Mouse (Mus musculus): ENCODE measurements around the gene Wbp1. TPM values are rescaled to one million over a fixed set of nuclear protein-coding genes. Genes with fewer than 3 reads are reported as not detected.

Gene Wbp1
- polyA plus RNA-seq, 1 experiment: 83.4 TPM

GRCm38 (mm10) chr6:83118825-83119733, 2.3 kb downstream of the Wbp1 start:
- peaks cover 24% of the 10 kb centered on the region for H3K4me1 ChIP-seq (ENCODE audit: control insufficient read depth, insufficient read depth, insufficient read length)
- H3K4me3 ChIP-seq (ENCODE audit: extremely low read depth, insufficient read depth, insufficient read length): no peak overlapping the region
- H3K36me3 ChIP-seq (ENCODE audit: control insufficient read depth, insufficient read depth, low read length): peaks cover 2% of the 10 kb centered on the region
- no peak for DNase-seq (ENCODE audit: low read depth in 1 of 2, low spot score in 2 of 2)
- no peak overlapping the region for H3K27ac ChIP-seq (ENCODE audit: insufficient read depth, low read length)
- 55% methylated on average over 14 of the region's 14 CpGs for WGBS
- TF ChIP-seq POLR2A (IDR thresholded peaks at IDR 0.05; ENCODE audit: low read depth, low read length): no peak
- no peak for TF ChIP-seq CTCF (IDR thresholded peaks at IDR 0.05; ENCODE audit: extremely low read depth, insufficient read depth, insufficient read length, insufficient replicate concordance)
- H3K27me3 ChIP-seq (ENCODE audit: control insufficient read depth, insufficient read depth, low read length): no peaks in the 10 kb centered on the region

DNA sequence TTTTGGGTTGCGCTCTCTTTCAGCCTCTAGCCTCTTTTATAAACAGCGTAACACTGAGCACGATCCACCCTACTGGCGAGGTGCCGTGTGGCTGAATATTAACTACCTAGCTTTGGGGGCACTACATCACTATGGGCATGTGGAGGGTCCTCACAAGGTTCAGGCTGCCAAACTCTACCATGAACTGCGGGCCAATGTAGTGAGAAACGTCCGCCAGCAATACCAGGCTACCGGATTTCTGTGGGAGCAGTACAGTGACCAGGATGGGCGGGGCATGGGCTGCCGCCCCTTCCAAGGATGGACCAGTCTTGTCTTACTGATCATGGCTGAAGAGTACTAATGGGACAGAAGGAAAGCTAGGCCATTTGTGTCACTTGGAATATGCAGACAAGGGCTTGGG, 3.0 kb downstream of the Wbp1 start:
- H3K27me3 ChIP-seq (ENCODE audit: control insufficient read depth, insufficient read depth, low read length): no peaks in the 10 kb centered on the region
- TF ChIP-seq POLR2A (IDR thresholded peaks at IDR 0.05; ENCODE audit: low read depth, low read length) (no peak), CTCF (IDR thresholded peaks at IDR 0.05; ENCODE audit: extremely low read depth, insufficient read depth, insufficient read length, insufficient replicate concordance) (no peak)
- no peak for DNase-seq (ENCODE audit: low read depth in 1 of 2, low spot score in 2 of 2)
- WGBS: 92% methylated on average over 11 of the region's 11 CpGs
- H3K4me1 ChIP-seq (ENCODE audit: control insufficient read depth, insufficient read depth, insufficient read length): peaks cover 22% of the 10 kb centered on the region
- no peak overlapping the region for H3K27ac ChIP-seq (ENCODE audit: insufficient read depth, low read length)
- peaks cover 2% of the 10 kb centered on the region for H3K36me3 ChIP-seq (ENCODE audit: control insufficient read depth, insufficient read depth, low read length)
- H3K4me3 ChIP-seq (ENCODE audit: extremely low read depth, insufficient read depth, insufficient read length): no peak overlapping the region

DNA sequence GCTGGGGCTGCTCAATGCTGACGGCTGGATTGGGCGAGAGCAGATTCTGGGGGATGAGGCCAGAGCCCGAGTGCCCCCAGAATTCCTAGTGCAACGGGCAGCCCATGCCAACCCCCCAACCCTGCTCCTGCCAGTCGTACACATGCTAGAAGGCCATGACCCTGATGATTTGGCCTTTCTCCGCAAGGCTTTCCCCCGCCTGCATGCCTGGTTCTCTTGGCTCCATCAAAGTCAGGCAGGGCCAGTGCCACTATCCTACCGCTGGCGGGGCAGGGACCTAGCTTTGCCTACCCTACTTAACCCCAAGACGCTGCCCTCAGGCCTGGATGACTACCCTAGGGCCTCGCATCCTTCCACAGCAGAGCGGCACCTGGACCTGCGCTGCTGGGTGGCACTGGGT, 3.7 kb downstream of the Wbp1 start:
- DNase-seq (ENCODE audit: low read depth in 1 of 2, low spot score in 2 of 2): no peak

DNA sequence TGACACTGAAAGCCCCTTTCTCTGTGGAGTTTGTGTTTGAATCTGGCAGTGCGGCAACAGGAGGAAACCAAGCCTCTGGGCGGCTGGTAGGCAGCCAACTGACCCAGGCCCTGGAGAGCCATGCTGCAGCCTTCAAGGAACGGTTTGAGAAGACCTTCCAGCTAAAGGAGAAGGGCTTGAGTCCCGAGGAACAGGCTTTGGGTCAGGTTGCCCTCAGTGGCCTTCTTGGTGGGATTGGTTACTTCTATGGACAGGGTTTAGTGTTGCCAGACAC, 4.3 kb downstream of the Wbp1 start:
- no peak for TF ChIP-seq POLR2A (IDR thresholded peaks at IDR 0.05; ENCODE audit: low read depth, low read length)
- no peak for TF ChIP-seq CTCF (IDR thresholded peaks at IDR 0.05; ENCODE audit: extremely low read depth, insufficient read depth, insufficient read length, insufficient replicate concordance)
- H3K4me1 ChIP-seq (ENCODE audit: control insufficient read depth, insufficient read depth, insufficient read length): peaks cover 19% of the 10 kb centered on the region
- H3K36me3 ChIP-seq (ENCODE audit: control insufficient read depth, insufficient read depth, low read length): peaks cover 2% of the 10 kb centered on the region
- H3K4me3 ChIP-seq (ENCODE audit: extremely low read depth, insufficient read depth, insufficient read length): no peak overlapping the region
- H3K27ac ChIP-seq (ENCODE audit: insufficient read depth, low read length): no peak overlapping the region
- H3K27me3 ChIP-seq (ENCODE audit: control insufficient read depth, insufficient read depth, low read length): no peaks in the 10 kb centered on the region
- WGBS: 91% methylated on average over 4 of the region's 4 CpGs
- DNase-seq (ENCODE audit: low read depth in 1 of 2, low spot score in 2 of 2): no peak

More for the DNA sequence above, 3.7 kb downstream of the Wbp1 start:
- Histone ChIP-seq H3K27ac (ENCODE audit: insufficient read depth, low read length) (no peak overlapping the region), H3K36me3 (ENCODE audit: control insufficient read depth, insufficient read depth, low read length) (peaks cover 2% of the 10 kb centered on the region), H3K4me1 (ENCODE audit: control insufficient read depth, insufficient read depth, insufficient read length) (peaks cover 22% of the 10 kb centered on the region), H3K27me3 (ENCODE audit: control insufficient read depth, insufficient read depth, low read length) (no peaks in the 10 kb centered on the region), H3K4me3 (ENCODE audit: extremely low read depth, insufficient read depth, insufficient read length) (no peak overlapping the region)
- TF ChIP-seq POLR2A (IDR thresholded peaks at IDR 0.05; ENCODE audit: low read depth, low read length) (no peak), CTCF (IDR thresholded peaks at IDR 0.05; ENCODE audit: extremely low read depth, insufficient read depth, insufficient read length, insufficient replicate concordance) (no peak)
- WGBS: 96% methylated on average over 13 of the region's 13 CpGs

GRCm38 (mm10) chr6:83116373-83117164, 4.8 kb downstream of the Wbp1 start:
- Histone ChIP-seq H3K27me3 (ENCODE audit: control insufficient read depth, insufficient read depth, low read length) (no peaks in the 10 kb centered on the region), H3K4me3 (ENCODE audit: extremely low read depth, insufficient read depth, insufficient read length) (0 out of 2 replicates have a peak overlapping the region, but pooled peaks have one; percentile 75), H3K27ac (ENCODE audit: insufficient read depth, low read length) (no peak overlapping the region), H3K4me1 (ENCODE audit: control insufficient read depth, insufficient read depth, insufficient read length) (peaks cover 17% of the 10 kb centered on the region), H3K36me3 (ENCODE audit: control insufficient read depth, insufficient read depth, low read length) (peaks cover 2% of the 10 kb centered on the region)
- no peak for TF ChIP-seq CTCF (IDR thresholded peaks at IDR 0.05; ENCODE audit: extremely low read depth, insufficient read depth, insufficient read length, insufficient replicate concordance)
- no peak for TF ChIP-seq POLR2A (IDR thresholded peaks at IDR 0.05; ENCODE audit: low read depth, low read length)
- WGBS: 85% methylated on average over 11 of the region's 11 CpGs
- no peak for DNase-seq (ENCODE audit: low read depth in 1 of 2, low spot score in 2 of 2)

- peak overlapping the region; percentile 75 for H3K4me3 ChIP-seq (ENCODE audit: extremely low read depth, insufficient read depth, insufficient read length)
- WGBS: 3% methylated on average over 41 of the region's 48 CpGs
- peaks cover 17% of the 10 kb centered on the region for H3K4me1 ChIP-seq (ENCODE audit: control insufficient read depth, insufficient read depth, insufficient read length)
- TF ChIP-seq CTCF (IDR thresholded peaks at IDR 0.05; ENCODE audit: extremely low read depth, insufficient read depth, insufficient read length, insufficient replicate concordance) (no peak), POLR2A (IDR thresholded peaks at IDR 0.05; ENCODE audit: low read depth, low read length) (no peak)
- H3K27me3 ChIP-seq (ENCODE audit: control insufficient read depth, insufficient read depth, low read length): no peaks in the 10 kb centered on the region
- H3K36me3 ChIP-seq (ENCODE audit: control insufficient read depth, insufficient read depth, low read length): peaks cover 2% of the 10 kb centered on the region
- peak in 1 of 2 experiments; percentile 36 for DNase-seq (ENCODE audit: low read depth in 1 of 2, low spot score in 2 of 2)
- peak overlapping the region; percentile 43 for H3K27ac ChIP-seq (ENCODE audit: insufficient read depth, low read length)
These were observed 5.5 kb downstream of the Wbp1 start for GRCm38 (mm10) chr6:83115682-83116372.

All from spleen, adult 2 months (tissue).